Mouse (Mus musculus): ENCODE data around the gene Yjefn3.
A peak's percentile ranks its signal among the peaks of the same experiment; 100 is the strongest.
"Not testable (repeated sequence)": the region's sequence is repeated elsewhere in the genome, so short reads cannot be mapped to it uniquely, and the experiment has no call there.

Yjefn3 gene

GRCm38 (mm10) chr8:69902163-69903062, at the start of gene Yjefn3, which contains the start of the genes Tssk6 and Ndufa13:
TSS of gene Yjefn3 (minus strand) at chr8:69902712.
TSS of gene Tssk6 (plus strand) at chr8:69902184.
TSS of gene Ndufa13 (minus strand) at chr8:69902558.
- peak; percentile 41 for DNase-seq

- no peak for DNase-seq
Measured at GRCm38 (mm10) chr8:69950300-69950699, 47.8 kb upstream of the Yjefn3 start.

- DNase-seq, result not testable (repeated sequence)
Measured at GRCm38 (mm10) chr8:69942495-69942894, 40.0 kb upstream of the Yjefn3 start.

- DNase-seq, result no peak
Measured at GRCm38 (mm10) chr8:69940386-69940785, 37.9 kb upstream of the Yjefn3 start.

DNA sequence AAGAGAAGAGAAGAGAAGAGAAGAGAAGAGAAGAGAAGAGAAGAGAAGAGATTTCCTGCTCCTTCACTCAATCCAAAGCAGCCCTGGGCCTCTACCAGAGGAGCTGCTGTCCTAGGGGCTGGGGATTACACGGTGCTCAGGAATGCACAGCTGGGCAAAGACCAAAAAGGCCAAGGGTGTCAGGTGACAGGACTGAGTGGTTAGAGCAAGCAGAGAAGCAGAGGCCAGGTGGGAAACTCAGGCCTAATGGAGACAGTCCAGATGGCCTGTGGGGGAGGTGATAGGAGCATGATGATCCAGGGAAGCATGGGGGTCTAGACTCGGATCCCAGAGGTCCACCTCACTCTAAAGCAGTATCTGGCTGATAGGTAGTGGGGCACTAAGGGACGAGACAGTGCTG, 37.1 kb upstream of the Yjefn3 start:
- DNase-seq, result no peak

DNA sequence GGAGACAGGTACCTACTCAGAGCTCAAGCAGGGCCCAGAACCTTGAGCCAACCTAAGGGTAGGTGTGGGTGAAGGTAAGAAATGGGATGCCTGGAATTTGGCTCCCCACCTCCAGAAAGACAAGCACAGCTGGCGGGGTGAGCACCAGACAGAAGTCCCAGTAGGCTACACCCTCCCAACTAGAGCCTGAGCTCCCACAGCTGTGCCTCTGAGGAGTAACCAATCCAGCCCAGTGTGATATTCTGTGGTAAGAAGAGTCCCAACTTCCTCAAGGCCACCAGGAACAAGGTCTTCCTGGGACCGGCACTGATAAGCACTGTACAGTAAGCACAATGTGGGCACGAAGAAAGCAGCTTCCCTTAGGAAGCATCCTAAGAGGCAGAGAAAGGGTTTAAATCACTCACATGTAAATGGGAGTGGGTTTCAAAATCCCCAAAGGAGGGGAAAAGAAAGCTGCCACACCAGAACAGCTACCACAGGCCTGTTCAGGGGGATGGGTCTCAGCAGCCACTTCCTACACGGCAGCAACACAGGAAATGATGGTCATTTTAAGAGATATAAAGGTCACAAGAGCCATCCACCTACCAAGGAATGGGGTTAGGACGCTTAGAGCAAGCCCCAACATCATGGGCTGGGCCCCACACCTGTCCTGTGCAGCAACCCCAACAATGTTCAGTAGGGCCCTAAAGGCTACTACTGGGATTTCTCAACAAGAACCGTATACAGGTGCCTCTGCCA, 35.9 kb upstream of the Yjefn3 start:
- DNase-seq, result no peak

- no peak for DNase-seq
Measured at GRCm38 (mm10) chr8:69937466-69937865, 35.0 kb upstream of the Yjefn3 start.

DNA sequence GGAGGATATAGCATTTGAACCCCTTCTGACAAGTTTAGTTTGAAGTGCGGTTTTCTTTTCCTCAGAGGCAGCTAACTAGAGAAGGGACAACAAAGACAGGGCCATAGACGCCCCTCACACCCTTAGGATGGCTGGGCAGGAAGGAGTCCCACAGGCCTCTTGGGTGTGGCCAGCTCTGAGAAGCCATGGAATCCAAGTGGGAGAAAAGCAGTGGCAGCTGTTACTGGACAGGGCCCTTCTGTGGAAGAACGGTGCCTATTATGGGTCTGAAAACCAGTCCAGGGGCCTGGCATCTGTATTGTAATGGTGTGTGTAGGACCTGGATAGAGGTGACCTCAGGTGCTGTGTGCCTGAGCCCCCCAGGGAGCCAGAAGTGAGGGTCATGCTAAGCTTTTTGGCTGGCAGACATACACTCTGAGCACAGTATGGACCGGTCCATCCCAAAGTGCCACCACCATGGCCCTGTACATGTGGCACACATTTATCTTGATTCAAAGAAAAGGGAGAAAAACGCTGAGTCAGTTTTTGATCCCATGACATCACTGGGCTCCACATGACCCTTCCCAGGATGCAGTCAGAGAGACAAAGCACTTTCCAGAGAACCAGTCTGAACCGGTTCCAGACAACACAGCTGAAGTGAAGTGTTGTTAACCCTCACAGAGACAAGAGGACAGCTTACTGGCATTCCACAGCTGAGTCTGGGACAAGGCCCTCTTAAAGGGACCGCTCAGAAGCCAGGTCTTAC, 33.7 kb upstream of the Yjefn3 start:
- DNase-seq, result peak; percentile 80

GRCm38 (mm10) chr8:69935431-69935830, 32.9 kb upstream of the Yjefn3 start:
- DNase-seq, result no peak

DNA sequence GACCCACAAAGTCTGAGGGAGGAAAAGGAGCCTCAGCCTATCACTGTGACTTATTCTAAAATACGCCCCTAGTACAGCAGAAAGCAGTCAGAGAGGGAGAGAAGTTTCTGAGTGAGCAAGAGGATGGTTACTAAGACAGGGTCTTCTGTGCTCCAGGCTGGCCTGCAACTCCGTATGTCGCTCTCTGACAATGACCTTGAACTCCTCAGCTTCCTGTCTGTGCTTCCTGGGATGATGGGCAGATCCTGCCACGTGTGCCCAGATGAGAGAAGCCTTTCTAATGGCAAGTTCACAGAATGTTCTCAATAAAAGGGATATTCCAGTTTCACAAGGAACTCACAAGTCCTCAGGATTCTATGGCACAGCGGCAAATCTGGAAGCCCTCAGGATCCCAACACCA, 32.1 kb upstream of the Yjefn3 start:
- DNase-seq, result no peak

- DNase-seq, result no peak
Measured at GRCm38 (mm10) chr8:69933811-69934210, 31.3 kb upstream of the Yjefn3 start.

DNA sequence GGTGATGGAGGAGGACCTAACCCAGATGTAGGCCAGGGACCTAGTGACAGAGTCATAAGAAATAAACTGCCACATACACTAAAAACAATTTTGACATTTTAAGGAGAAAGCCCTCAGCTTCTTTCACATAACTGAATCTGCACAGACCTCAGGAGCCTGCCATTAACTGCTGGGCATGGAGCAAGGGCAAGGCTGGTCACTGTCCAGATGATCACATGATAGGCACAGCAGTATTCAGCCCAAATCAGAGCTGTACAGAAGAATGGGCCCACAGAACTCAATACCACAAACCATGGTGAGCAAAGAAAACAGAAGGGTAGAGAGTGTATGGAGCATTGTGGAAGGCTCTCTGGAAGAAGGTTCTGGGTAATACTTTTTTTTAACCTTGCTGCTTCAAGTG, 24.4 kb upstream of the Yjefn3 start:
- no peak for DNase-seq

- DNase-seq, result no peak
Measured at GRCm38 (mm10) chr8:69923986-69924385, 21.5 kb upstream of the Yjefn3 start.

GRCm38 (mm10) chr8:69921141-69921540, 18.6 kb upstream of the Yjefn3 start:
- DNase-seq, result no peak

- DNase-seq, result peak; percentile 83
Measured at GRCm38 (mm10) chr8:69919876-69920662, 17.6 kb upstream of the Yjefn3 start.

DNA sequence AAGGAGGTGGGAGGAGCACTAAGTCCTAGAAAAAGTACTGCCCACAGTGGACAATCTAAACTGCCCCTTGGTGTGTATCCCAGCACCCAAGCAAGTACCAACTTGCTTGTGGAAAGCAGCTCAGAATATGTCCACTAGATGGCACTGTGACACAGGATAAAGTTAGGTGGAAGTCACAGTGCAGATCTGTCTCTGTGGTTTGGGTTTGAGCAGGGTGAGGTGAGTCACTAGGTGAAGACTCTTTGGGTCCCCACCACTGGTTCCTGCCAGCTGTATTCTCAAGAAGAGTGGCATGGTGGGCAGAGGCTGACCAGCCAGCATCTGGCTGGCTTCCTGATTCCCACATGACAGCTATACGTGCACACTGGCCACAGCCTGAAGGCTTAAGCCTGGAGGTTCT, 16.5 kb upstream of the Yjefn3 start:
- DNase-seq, result peak; percentile 92

- no peak for DNase-seq
Measured at GRCm38 (mm10) chr8:69918506-69918905, 16.0 kb upstream of the Yjefn3 start.

GRCm38 (mm10) chr8:69915748-69916147, 13.2 kb upstream of the Yjefn3 start:
- peak; percentile 41 for DNase-seq

DNA sequence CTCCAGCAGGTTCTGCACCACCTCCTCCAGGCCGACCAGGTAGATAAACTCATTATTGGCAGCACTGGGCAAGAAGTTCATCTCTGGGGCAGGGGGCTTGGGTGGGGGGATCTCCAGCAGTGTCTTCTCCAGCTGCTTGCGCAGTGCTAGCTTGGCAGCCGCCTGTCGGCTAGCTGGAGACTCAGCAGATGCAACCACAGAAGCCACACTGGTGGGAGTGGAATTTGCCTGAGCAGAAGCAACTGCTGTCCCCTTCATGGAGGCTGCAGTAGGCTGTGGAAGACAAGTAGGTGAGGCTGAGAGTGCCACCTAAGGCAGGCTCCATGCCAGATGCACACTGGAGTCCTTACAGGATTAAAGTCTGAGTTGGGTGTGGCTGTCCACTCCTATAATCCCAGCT, 12.0 kb upstream of the Yjefn3 start:
- DNase-seq, result no peak

- DNase-seq, result no peak
Measured at GRCm38 (mm10) chr8:69912478-69913074, 10.1 kb upstream of the Yjefn3 start.

- DNase-seq, result no peak
Measured at GRCm38 (mm10) chr8:69911917-69912316, 9.4 kb upstream of the Yjefn3 start.

- no peak for DNase-seq
Measured at GRCm38 (mm10) chr8:69907106-69907505, 4.6 kb upstream of the Yjefn3 start.
